Mouse (Mus musculus): ENCODE measurements around the gene Soga1.
A peak's percentile ranks its signal among the peaks of the same experiment; 100 is the strongest.

Gene Soga1

DNA sequence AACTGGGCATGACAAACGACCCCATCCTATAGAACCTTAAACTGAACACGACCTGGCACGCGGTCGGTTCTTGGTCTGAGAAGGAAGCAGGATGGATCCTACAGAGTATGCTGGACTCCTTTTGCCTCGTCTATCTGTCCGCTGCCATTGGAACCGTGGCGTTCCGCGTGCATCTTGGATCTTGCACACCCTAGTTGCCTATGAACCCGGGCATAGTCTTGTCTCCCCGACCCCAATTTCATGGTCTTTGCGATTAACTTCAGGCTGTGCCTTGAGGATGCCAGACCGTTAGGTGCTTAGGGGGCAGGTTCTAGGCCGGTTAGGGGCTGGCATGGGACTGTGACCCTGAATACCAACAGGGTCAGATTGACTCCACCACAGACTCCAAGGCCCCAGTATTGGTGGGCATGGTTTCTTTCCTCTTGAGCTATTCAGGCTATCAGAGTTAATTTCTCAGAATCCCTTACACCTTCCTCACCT is 687 bp upstream of the Soga1 start:
- DNase-seq (ENCODE audit: low spot score in 2 of 2) = no peak

DNA sequence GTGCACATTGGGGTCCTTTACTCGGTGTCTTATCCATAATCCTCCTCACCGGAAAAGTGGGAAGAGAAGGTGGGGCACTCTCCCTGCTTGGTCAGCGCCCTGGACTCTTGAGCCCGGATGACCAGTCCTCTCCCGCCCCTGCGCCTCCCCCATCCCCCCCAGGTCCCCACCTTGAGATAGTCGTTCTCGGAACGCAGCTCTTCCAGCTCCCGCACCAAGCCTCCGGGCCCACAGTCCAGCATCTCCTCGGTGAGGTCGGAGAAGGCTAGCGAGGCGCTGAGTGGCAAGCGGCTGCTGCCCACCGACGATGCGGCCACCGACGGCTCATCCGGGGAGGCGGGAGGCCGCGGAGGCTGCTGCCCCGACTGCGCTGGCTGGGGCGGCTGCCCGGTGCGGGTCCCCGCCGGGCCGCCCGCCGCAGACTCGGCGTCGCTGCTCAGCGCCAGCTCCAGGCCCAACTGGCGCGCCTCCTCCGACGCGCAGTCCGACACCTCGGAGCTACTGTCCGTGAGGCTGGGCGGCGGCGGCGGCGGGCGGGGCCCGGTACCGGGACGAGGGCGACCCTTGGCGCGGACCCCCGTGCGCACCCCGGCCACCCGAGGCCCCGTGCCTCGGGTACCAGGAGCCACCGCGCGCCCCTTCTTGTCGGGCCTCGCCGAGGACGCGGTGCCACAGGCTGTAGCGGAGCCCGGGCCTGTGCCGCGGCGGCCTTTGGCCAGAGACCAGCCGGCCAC is 828 bp downstream of the Soga1 start:
- no peak for DNase-seq (ENCODE audit: low spot score in 2 of 2)

DNA sequence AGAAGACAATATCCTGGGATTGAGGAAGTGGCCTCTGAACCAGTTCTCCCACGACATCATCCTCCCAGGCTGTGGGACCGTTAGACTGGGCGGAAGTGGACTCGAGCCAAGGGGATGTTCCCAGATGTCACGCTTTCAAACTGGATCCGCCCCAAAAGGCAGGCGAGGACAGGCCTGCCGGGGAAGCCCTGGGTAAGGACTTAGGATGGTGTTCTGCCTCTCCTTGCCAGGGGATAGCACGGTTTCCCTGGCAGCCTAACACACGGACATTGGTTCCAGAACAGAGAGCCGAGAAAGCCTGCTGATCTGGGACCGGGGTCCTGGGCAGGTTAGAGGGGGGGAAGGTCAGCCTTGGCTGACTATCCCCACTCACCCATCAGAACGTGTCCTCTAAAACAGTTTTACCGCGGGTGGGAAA is 1.4 kb downstream of the Soga1 start:
- DNase-seq (ENCODE audit: low spot score in 2 of 2) = peak; percentile 87 to 89

DNA sequence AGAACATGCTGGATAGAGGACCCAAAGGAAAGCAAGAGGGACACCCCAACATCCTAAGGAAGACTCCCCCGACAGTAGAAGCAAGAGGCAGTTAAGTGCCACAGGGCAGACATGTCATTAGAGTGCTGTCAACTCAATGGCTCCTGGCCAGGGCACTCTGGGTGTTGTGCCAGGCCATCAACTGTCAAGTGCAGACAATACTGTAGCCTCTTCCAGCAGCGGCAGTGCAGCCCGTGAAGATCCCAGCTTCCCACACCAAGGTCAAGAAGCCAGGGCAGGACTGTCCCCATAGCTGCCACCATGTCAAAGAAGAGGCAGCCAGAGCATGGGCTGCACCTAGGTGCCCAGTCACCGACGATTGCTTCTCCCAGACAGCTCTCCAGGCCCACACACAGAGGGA is 1.9 kb downstream of the Soga1 start:
- DNase-seq (ENCODE audit: low spot score in 2 of 2) = peak; percentile 79 to 80

DNA sequence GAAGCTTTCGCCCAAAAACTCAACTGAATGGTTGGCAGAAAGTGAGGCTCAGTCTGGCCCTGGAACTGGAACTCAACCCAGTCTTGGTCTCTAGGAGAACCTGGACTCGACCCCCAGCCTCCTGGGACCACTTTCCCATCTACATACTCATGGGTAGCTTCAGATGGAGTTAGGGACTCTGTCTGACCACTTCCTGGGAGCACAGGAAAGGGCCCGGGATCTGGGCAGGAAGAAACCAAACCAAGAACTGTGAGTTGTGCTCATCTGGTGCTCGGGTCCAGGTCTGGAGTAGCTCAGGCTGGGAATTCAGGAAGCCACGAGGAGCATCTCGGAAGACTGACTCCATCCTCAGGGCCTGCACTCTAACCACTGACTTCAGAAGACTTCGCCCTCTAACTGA is 2.5 kb downstream of the Soga1 start:
- DNase-seq (ENCODE audit: low spot score in 2 of 2) = no peak

DNA sequence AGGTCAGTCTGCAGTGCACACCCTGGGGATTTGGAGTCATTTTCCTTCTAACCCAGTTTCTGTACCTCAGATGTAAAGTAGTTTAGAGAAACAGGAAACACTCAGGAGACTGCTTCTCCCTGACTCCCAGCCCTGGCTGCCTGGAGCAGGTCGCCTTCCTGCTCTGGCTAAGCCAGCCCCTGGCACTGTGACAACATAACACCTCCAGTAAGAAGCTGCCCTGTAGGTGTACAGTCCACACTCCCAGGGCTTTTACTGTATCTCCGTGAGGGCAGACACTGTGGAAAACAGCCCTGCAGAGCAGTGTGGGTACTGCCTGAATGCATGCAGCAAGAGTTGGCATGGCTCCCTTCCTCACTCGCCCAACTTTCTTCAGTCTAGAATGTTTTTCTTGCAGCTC is 3.4 kb downstream of the Soga1 start:
- peak; percentile 69 to 71 for DNase-seq (ENCODE audit: low spot score in 2 of 2)

DNA sequence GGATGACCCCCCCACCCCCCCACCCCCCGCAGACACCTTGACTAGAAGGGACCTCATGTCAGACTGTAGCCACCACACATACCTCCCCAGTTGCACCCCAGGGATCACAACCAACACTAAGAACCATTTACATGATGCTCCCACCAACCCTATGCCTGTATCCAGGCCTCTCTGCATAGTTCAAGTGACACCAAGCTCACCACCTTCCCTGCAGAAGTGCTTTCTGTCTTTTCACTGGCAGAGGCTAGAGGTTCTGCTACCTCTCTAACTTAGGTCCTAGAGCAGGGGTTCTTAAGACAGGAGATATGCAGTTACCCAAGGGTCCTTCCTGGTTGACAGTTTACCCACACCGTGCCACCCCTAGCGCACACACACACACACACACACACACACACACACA is 3.8 kb downstream of the Soga1 start:
- no peak for DNase-seq (ENCODE audit: low spot score in 2 of 2)

DNA sequence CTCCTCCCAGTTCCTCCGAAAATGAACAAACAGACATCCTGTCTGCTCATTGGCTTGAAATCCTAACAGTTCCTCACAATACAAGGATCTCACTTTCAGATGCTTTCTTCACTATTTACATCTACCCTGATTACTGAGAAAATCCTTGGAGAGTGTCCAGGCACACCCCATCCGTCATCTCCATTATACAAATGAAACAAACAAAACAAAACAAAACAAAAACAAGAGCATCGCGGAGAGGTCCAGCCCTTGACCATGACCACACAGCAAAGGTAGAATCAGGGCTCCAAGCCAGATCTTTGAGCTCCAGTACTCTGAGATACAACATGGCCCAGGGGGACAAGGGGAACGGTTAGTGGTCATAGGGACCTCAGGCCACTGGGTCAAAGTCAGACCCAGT is 4.3 kb downstream of the Soga1 start:
- DNase-seq (ENCODE audit: low spot score in 2 of 2) = no peak

DNA sequence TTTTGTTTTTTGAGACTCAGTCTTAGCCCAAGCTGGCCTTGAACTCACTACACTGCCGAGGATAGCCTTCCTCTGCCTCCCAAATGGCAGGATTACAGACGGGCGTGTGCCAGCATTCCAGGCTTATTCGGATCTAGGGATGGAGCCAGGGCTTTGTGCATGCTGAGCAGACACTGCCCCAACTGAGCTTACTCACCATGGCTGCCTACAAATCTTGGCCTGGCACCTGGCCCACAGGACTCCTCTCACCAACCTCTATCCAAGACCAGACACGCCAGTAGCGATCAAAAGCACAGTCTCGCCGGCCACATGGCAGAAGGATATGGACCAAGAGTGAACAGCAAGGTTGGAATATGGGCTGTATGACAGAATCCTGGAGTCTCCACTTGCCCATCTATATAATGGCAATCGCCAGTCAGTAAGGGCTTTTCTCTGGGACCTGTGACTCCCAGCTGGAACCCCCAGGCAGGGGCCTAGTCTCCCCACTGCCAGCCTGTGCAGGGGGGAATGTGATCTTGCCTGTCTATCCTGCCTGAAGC is 4.8 kb downstream of the Soga1 start:
- DNase-seq (ENCODE audit: low spot score in 2 of 2) = peak; percentile 68 to 71

DNA sequence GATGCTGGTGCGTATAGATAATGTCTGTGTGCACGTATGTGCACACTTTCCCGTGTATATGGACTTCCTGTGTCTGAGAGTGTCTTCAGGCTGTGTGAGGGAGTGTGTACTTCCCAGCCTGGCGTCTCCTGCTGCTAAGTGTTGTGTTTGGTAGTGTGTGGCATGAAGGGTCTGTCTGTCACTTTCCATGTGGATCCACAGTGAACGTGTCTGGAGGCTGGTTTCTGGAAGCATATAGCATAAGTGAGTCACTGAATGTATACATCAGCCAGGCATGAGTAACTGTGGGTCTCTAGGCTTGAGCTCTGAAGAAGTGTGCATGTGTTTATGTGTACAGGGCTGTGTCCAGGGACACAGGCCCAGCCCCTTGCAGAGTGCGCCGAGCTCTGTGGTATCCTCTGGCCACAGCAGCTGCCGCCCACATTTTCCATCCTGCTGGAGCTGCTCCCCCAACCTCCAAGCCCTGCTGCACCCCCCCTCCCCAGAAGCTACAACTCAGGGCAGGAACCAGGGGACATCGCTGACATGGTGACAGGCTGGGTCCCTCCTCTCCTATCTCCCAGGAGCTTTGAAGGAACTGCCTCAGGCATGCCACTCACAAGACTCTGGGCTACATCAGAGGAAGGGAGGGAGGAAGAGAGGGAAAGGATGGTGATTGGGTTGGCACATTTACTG is 5.5 kb downstream of the Soga1 start:
- no peak for DNase-seq (ENCODE audit: low spot score in 2 of 2)

DNA sequence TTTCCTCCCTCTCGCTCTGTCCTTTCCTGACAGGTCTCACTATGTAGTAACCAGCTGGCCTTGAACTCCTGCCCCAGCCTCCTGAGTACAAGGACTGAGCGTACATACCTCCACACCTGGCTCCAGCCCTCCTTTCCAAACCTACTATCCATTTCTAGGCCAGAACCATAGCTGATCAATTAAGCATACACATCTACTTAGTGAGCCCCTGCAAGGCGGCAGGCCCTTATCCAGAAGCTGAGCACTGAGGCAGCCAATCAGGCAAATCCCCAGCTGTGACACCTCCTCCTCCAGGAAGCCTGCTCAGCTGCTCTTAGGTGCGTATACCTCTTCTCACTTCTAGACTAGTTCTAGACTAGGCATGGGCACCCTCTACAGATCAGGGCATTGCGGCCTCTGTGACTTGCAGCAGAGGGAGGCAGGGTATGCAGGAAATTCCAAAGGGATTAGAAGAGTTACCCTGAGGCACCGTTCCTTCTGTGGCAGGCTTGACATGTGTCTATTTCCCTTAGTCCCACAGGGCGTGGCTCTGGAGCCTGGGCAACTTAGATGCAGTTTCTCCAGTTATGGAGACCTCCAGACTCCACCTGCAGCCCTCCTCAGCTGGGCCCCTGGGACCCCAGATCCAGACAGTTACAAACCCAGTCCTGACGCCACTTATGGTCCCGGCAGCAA is 6.6 kb downstream of the Soga1 start:
- no peak for DNase-seq (ENCODE audit: low spot score in 2 of 2)

DNA sequence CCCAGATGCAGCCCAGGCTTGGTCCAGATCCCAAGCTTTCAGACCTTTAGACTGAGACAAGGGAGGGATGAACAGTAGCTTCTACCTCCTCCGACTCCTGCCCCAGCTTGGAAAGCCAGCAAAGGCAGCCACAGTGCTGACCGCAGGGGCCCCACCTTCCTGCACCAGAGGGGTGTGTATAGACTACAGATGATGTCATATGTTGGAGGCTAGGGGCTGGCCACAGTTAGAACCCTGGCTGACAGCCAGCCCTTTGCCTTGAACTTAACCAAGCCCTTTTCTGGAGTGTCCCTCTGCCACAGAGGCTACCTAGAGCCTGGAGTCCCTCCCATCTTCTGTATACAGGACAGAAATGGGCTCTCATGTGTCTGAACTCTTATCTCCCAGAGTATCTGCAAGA is 7.5 kb downstream of the Soga1 start:
- DNase-seq (ENCODE audit: low spot score in 2 of 2) = peak; percentile 61 to 65

DNA sequence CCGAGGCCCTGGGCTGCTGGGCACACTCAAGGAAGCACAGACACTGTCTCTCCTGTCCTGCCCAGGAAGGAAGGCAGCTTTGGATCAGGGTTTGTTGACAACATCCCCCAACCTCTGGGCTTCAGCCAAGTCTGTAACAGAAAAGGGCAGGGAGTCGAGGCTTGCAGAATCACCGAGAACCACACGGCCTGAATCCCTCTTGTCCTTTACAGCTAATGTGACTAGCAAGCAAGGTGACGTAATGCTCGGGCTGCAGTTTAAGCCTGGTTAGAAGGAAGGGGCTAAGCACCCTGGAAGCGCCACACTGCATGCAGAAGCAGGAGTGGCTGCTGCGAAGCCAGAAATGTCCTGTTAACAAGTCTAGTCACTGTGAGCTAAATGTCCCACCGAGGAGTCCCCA is 8.7 kb downstream of the Soga1 start:
- peak; percentile 71 to 75 for DNase-seq (ENCODE audit: low spot score in 2 of 2)

DNA sequence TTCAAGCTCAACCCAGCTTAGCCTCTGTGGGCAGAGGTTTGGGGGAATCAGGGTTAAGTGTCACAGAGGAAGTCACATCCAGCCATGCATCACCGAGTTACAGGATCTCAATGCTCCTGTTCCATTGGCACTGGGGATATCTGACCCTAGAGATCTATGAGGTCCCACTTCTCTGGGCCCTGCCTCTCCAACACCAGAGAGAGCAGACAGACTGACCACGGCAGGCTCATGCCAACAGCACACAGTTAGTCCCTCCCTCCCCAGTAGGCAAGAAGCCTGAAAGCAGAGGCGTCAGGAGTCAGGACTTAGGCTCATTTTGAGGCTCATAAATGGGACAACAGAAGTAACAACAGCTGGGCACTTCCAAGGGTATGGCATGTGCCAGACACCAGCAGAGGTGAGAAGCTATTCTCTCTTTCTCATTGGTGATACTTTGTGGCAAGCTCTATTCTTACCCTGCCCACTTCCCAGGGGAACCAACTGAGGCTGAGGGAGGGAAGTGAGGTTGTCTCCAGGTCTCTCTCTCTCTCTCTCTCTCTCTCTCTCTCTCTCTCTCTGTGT is 9.2 kb downstream of the Soga1 start:
- no peak for DNase-seq (ENCODE audit: low spot score in 2 of 2)

DNA sequence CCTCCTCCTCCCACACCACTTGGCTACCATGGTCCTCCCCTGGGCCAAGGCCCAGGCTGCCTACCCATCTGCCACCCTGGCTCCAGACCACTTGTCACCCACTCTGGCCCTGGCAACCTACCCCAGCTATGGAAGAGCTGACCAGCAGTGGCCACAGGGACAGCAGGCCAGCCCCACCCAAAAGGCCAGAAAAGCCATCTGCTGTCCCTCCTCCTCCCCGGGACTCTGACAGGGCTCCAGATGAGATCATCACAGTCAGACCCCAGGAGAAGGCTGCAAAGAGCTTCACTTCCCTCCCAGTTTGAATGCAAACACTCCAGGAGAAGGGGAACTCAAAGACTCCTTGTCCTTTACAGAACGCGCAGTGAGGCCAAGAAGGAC is 9.7 kb downstream of the Soga1 start:
- DNase-seq (ENCODE audit: low spot score in 2 of 2) = peak in 1 of 2 experiments; percentile 48

DNA sequence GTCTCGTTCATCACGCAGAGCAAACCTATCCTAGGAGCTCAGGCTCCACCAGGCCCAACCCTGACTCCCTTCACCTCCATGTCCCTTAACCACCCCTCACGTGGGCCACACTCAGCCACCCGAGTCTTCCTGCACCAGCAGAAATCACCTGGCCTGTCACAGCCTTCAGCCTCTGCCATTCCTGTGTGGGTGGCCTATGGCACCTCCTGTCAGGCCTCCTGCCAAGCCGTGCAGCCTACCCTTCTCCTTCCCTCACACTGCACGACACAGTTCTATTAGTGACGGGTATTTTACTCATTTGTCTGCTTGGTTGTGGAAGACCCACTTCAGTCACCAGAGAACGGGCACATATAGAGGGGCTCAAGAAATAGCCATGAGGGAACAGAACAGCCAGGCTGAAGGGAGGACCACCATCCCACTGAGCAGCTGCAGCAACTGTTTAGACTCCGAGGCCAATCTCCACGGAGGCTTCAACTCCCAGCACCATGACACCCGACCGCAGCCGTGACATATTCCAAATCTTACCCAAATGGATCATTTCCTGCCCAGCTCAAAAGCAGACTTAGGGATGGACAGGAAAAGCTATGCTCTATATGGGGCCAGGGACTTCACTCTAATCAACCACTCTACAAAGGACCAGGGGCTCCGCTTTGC is 10.2 kb downstream of the Soga1 start:
- DNase-seq (ENCODE audit: low spot score in 2 of 2) = no peak

DNA sequence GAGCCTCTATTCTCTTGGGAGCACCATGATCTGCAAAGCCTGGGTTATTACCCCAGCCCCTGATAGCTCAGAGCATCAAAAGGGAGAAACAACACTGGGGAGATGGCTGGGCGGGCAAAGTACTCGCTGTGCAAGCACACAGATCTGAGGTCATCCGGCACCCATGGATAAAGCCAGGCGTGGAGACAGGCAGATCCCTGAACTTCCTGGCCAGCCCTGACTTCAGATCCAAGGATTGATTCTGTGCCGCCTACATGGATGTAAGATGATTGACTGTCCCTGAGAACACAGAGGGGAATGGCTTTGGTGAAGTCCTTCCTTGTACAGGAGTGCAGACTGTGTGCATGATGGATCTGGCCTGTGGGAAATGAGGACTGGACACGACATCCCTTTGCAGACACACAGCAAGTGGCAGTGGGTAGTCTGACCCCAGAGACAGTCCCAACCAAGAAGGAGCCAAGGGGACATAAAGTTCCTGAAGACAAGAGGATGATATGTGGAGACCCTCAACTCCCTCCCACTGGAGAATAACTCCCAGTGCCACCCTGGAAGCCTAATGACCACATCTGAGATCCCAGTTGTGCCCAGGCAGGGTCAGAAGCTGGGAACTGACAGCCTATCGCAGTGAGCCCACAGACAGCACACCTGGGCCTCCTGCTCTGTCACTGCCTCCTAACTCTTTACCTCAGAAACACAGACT is 12.2 kb downstream of the Soga1 start:
- DNase-seq (ENCODE audit: low spot score in 2 of 2) = no peak

DNA sequence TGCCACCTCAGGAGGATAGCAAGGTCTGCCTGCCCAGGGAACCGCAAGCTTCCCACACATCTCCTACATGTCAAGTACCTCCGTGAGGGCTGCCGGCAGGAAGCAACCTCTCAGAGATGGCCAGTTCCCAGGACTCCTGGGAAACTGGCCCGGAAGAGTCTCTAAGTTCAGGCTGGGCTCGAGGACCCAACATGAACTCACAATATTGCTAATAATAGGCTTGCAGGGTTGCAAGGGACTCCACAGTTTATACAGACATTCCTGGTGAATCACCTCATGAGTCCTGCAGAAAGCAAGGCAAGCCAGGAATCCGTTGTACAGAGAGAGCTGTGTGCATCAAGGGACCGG is 13.2 kb downstream of the Soga1 start:
- no peak for DNase-seq (ENCODE audit: low spot score in 2 of 2)

DNA sequence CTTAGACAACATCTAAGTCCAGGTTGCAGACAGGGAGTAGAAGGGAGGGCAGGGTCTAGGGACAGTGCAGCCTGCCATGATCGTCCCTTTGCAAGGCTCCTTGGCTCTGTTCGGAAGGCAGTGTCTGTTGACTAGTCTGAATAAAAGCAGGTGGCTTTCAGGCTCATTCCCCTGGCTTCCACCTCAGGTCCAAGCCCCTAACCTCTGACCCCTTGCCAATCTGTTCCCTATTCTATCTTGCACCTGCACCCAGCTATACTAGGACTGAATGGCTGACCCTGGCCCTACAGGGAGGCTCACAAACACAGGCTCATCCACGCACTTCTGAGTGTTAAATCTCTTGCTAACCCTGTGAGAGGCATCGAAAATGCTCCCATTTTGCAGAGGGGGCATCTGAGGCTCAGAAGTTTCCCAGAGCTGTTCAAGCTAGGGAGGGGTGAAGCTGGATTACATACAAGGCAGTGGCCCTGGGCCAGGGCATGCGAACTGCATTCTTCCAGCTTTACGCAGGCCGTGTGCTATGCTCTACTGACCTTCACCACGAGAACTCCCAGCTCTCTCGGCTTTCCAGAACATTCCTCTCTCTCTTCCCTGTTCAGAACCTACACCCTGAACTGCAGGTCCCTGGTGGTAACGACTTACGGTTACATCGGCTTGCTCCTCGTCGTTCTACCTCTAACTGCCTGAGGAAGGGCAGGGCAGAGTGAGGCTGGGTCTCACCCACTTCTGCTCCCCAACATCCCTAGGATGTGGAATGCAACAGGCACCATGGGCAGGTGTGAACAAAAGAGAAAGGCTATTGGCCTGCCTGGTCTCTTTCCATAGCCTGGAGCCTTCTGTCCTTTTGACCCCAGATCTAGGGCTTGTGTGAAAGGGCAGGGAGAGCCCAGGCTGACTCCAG is 13.8 kb downstream of the Soga1 start:
- DNase-seq (ENCODE audit: low spot score in 2 of 2) = no peak

DNA sequence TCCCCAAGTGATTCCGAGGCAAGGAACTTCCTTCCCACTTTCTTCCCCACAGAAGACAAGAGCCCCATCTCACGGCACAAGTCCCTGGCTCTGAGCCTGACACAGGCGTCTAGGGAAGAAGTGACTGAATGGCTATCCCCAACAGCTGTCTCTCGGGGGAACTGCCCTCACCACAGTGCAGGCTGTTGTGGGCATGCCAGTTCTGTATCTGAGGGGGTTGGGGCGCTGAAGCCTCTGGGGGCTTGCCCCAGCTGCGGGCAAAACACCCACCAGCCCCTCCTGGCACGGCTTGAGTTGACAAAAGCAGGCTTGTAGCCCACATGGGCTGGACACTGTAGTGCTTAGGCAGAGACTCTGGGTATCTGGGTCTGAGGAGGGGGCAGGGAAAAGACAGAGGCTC is 14.9 kb downstream of the Soga1 start:
- DNase-seq (ENCODE audit: low spot score in 2 of 2) = peak; percentile 81 to 83
